Mouse (Mus musculus) spleen, adult 2 months (tissue): ENCODE measurements around the gene Tigit. TPM values are rescaled to one million over a fixed set of nuclear protein-coding genes. Genes with fewer than 3 reads are reported as not detected.

Source experiments
- DNase-seq, 2 experiments: peaks; one replicate each; pipeline versions ENCODE4 v3.0.0 to v3.0.0-alpha.2; 2012 to 2021; ENCODE audit warnings: low spot score in 2 of 2, low read depth in 1 of 2
- H3K27ac ChIP-seq: fragments of 200-500 bp; 2 replicates; pipeline ENCODE4 v1.5.1; 2012; ENCODE audit warnings: low read length, inconsistent platforms; ENCODE audit not compliant: insufficient read depth
- H3K27me3 ChIP-seq: fragments of 200-500 bp; 2 replicates; pipeline ENCODE4 v1.6.1; 2012; ENCODE audit warnings: mild to moderate bottlenecking, moderate library complexity, low read length, inconsistent platforms; ENCODE audit not compliant: control insufficient read depth, insufficient read depth
- H3K36me3 ChIP-seq: fragments of 200-500 bp; 2 replicates; pipeline ENCODE4 v1.6.1; 2012; ENCODE audit warnings: mild to moderate bottlenecking, low read length, inconsistent platforms; ENCODE audit not compliant: control insufficient read depth, insufficient read depth
- H3K4me1 ChIP-seq: fragments of 200-500 bp; 2 replicates; pipeline ENCODE4 v1.6.1; 2011; ENCODE audit warnings: inconsistent platforms; ENCODE audit not compliant: control insufficient read depth, insufficient read depth, insufficient read length
- H3K4me3 ChIP-seq: fragments of 200-500 bp; 2 replicates; pipeline ENCODE4 v1.5.1; 2011; ENCODE audit warnings: mild to moderate bottlenecking, inconsistent platforms; ENCODE audit not compliant: insufficient read depth, insufficient read length; ENCODE audit errors: extremely low read depth
- CTCF ChIP-seq: fragments of 200-500 bp; IDR thresholded peaks from 2 replicates; pipeline ENCODE4 v1.5.1; 2011; ENCODE audit warnings: mild to moderate bottlenecking, inconsistent platforms; ENCODE audit not compliant: insufficient read depth, insufficient read length, insufficient replicate concordance; ENCODE audit errors: extremely low read depth
- POLR2A ChIP-seq: fragments of 200-500 bp; IDR thresholded peaks from 2 replicates; pipeline ENCODE4 v1.6.1; 2011; ENCODE audit warnings: low read depth, low read length, inconsistent platforms
- WGBS: fragments of 180-500 bp; shearing (Covaris S2); methylation state at CpG from one replicate; pipeline ENCODE4 v1.1.7; 2018; 5-methylcytosine and 5-hydroxymethylcytosine counted together
- polyA plus RNA-seq: library from polyadenylated mRNA; depleted of rRNA; stranded (reverse); fragments of >200 nt; gene quantifications from 2 replicates; pipeline ENCODE4 v1.2.3, GENCODE M21; 2012

The Tigit gene
- polyA plus RNA-seq, 1 experiment: 5.3 TPM

DNA sequence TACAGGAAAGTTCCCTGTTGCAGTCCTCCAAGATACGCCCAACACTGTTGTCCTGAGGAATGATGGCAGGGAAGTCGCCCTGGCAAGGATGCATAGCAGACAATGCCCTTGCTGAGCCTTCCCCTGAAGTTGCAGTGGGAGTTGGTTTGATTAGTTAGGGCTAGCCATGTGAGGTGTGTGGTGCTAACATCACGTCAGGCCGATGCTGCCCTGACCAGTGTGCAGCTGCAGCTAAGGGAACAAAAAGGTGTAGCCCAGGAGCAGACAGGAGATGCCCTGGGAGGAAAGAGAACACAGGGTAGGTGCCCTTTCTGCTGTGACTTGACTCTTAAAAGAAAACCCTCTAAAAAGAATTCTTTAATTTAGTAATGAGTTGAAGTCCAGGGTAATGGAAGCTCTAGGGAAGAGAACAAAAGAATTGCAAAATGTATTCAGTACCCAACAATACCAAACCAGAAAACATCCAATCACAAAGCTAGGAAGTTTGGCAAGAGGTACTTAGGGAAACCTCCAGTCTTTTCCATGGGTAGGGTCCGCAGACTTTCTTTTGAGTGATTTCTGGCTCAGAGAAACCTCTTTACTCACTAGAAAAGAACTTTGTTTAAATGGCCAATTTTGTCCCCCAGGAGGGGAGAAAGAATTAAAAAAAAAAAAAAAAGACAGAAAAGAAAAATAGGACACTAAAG lies 40.5 kb downstream of the Tigit start:
- Histone ChIP-seq H3K4me3 (no peak overlapping the region), H3K27me3 (no peaks in the 10 kb centered on the region), H3K27ac (no peak overlapping the region), H3K36me3 (peaks cover 1% of the 10 kb centered on the region; the same call in 1 of the 2 replicates), H3K4me1 (no peaks in the 10 kb centered on the region; the same call in 1 of the 2 replicates)
- TF ChIP-seq POLR2A: no peak
- no peak for TF ChIP-seq CTCF
- DNase-seq: no peak
- WGBS: 95% methylated on average over 5 of the region's 5 CpGs

DNA sequence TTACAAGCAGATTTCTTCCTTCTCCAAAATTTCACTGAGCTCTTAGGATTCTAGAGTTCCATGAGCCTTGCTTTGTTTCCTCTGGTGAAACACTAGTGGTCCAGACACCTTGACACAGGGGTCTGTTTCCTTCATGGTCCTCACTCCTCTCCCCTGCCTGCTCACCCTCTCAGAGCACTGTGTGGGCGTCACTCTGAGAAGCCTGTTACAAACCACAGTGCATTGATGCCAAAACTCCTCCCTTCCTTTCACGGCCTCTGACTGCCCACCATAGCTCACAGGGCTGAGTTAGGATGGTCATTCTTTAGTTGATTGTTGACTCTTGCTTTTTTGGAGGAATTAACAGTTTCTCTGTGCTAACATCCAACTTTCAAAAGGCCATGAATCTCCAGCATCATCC lies 43.6 kb downstream of the Tigit start:
- 35% methylated on average over 2 of the region's 2 CpGs for WGBS
- Histone ChIP-seq H3K4me3 (no peak overlapping the region), H3K27me3 (no peaks in the 10 kb centered on the region), H3K27ac (no peak overlapping the region), H3K4me1 (no peaks in the 10 kb centered on the region), H3K36me3 (peaks cover 1% of the 10 kb centered on the region; the same call in 1 of the 2 replicates)
- TF ChIP-seq POLR2A: no peak
- no peak for DNase-seq

DNA sequence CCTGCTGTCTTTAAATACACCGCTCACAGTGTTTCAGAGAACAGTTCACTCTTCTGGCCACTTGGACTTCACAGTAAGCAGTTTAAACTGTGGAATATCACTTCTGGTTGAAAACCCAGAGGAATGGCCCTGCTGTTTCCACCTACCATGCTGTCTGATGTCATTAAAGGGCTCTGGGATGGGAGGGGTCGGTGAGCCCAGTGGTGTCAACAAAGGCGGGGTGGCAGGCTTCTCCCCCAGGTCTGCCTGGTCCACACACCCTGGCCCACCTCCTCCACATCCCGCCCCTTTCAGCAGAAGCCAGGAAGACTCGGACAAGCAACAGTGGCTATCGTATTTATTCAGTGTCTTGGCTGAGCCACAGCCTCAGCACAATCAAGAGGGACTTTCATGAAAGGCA lies 44.7 kb downstream of the Tigit start:
- Histone ChIP-seq H3K36me3 (peaks cover 1% of the 10 kb centered on the region; the same call in 1 of the 2 replicates), H3K27me3 (no peaks in the 10 kb centered on the region), H3K4me1 (no peaks in the 10 kb centered on the region), H3K4me3 (no peak overlapping the region), H3K27ac (no peak overlapping the region)
- TF ChIP-seq CTCF: no peak
- no peak for TF ChIP-seq POLR2A
- DNase-seq: no peak
- 89% methylated on average over 6 of the region's 6 CpGs for WGBS

DNA sequence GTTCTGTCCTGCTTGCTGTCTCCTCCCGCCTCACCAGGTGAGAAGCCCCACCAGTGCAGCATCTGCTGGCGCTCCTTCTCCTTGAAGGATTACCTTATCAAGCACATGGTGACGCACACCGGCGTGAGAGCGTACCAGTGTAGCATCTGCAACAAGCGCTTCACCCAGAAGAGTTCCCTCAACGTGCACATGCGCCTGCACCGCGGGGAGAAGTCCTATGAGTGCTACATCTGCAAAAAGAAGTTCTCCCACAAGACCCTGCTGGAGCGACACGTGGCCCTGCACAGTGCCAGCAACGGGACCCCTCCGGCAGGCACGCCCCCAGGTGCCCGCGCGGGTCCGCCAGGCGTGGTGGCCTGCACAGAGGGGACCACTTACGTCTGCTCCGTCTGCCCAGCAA lies 45.7 kb downstream of the Tigit start:
- Histone ChIP-seq H3K4me1 (no peaks in the 10 kb centered on the region), H3K27ac (no peak overlapping the region), H3K36me3 (peaks cover 1% of the 10 kb centered on the region; the same call in 1 of the 2 replicates), H3K27me3 (no peaks in the 10 kb centered on the region), H3K4me3 (no peak overlapping the region)
- TF ChIP-seq POLR2A (no peak), CTCF (no peak)
- no peak for DNase-seq
- WGBS: 94% methylated on average over 23 of the region's 23 CpGs

DNA sequence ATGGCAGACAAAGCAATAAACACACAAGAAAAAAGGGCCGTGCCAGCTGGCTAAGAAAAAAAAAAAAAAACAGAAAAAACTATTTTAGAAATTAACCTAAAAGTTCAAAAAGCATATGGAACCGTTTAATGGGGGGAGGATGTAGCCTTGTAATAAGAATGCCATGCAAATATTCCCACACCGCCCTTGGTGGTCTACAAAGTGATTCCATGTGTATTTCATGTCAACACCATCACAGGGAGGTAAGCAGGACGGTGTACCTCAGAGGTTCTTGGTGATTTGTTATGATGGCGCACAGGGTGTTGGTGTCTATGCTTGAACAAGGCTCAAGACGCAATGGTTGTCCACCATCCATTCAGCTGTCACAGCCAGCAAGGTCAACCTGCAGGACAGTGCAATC lies 46.6 kb downstream of the Tigit start:
- DNase-seq: no peak
- no peak overlapping the region for H3K4me3 ChIP-seq
- H3K4me1 ChIP-seq: no peaks in the 10 kb centered on the region
- TF ChIP-seq CTCF (no peak), POLR2A (no peak)
- no peak overlapping the region for H3K27ac ChIP-seq
- H3K27me3 ChIP-seq: no peaks in the 10 kb centered on the region
- 91% methylated on average over 6 of the region's 6 CpGs for WGBS
- peaks cover 1% of the 10 kb centered on the region; the same call in 1 of the 2 replicates for H3K36me3 ChIP-seq

DNA sequence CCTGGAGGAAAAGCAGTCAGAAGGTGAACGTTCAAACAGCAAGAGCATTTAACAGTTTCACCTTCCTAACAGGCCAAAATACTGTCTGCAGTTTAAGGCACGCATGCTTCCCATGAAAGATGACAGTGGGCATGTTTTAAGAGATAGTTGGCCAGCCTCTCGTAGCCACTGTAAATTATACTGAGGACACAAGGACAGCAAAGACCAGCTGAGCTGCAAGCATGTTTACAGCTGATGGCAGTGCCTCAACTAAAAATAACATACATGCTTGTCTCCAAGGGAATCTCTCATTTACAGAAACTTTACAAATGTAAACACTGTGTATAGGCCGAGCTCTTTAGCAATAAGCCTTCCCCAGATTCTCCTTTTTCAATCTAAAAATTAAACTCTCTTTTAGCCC lies 47.6 kb downstream of the Tigit start:
- DNase-seq: no peak
- 94% methylated on average over 4 of the region's 4 CpGs for WGBS
- no peak overlapping the region for H3K27ac ChIP-seq
- TF ChIP-seq CTCF (no peak), POLR2A (no peak)
- H3K4me3 ChIP-seq: no peak overlapping the region
- H3K4me1 ChIP-seq: no peaks in the 10 kb centered on the region
- no peaks in the 10 kb centered on the region for H3K27me3 ChIP-seq
- peaks cover 1% of the 10 kb centered on the region; the same call in 1 of the 2 replicates for H3K36me3 ChIP-seq

DNA sequence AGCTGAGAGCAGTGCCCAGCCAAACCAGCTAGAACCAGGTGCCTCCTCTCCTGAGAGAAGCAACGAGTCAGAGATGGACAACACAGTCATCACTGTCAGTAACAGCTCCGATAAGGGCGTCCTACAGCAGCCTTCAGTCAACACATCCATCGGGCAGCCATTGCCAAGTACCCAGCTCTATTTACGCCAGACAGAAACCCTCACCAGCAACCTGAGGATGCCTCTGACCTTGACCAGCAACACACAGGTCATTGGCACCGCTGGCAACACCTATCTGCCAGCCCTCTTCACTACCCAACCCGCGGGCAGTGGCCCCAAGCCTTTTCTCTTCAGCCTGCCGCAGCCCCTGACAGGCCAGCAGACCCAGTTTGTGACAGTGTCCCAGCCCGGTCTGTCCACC lies 53.6 kb downstream of the Tigit start:
- TF ChIP-seq POLR2A (no peak), CTCF (no peak)
- 94% methylated on average over 10 of the region's 10 CpGs for whole genome bisulfite sequencing
- H3K4me1 ChIP-seq: no peaks in the 10 kb centered on the region
- H3K4me3 ChIP-seq: no peak overlapping the region
- no peak for DNase-seq
- H3K36me3 ChIP-seq: peaks cover 6% of the 10 kb centered on the region
- no peaks in the 10 kb centered on the region for H3K27me3 ChIP-seq
- H3K27ac ChIP-seq: no peak overlapping the region
